Mouse (Mus musculus): Measurements from ENCODE around the gene Gm7030. TPM values are rescaled to one million over a fixed set of nuclear protein-coding genes. Genes with fewer than 3 reads are reported as not detected.
"Not testable (repeated sequence)": the region's sequence is repeated elsewhere in the genome, so short reads cannot be mapped to it uniquely, and the experiment has no call there.

Gene Gm7030
- total RNA-seq (2017), result not detected in 2 replicates

DNA sequence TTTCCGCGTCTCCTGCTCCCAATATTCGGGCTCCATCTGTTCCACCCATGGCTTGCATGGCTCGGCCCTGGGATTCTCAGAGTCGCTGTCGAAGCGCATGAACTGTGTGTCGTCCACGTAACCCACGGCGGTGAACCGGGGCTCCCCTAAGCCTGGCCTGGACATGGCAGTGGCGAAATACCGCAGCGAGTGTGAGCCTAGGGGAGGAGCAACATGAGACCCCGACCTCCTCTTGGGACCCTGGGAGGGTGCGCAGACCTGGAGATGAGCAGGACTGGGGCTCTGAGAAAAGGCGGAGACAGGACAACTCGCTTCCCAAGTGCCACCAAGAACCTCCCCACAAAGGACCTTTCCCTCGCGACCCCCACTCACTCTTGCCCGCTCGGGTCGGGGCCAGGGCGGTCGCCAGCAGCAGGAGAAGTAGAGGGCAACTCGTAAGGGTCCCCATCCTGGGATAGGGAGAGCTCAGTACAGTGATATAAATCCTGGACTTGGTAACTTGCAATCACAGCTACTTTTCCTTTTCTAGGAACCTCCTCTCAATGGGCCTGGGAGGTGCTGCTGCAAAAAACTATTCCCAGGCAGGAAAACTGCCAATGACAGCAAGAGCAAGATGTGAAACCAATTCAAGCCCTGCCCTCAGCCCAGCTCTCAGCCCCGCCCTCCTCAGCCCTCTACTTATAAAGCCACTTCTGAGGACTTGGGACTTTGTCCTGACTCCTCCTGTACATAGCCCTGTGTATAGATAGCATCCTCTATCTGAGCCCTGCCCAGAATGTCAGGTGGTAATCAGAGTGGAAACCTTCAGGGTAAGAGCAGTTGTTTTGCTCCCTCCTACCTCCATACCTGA, at the start of gene Gm7030:
Gene Gm7030, minus strand, starts transcription at position 458 of the 850 bp plus-strand sequence.
- not testable (repeated sequence) for ATAC-seq (replicated peaks in 1 of 2; ENCODE audit: insufficient read depth in 1 of 2, low FRiP score in 2 of 2, low TSS enrichment in 1 of 2, low read depth in 1 of 2, poor library complexity in 2 of 2, severe bottlenecking in 2 of 2)

DNA sequence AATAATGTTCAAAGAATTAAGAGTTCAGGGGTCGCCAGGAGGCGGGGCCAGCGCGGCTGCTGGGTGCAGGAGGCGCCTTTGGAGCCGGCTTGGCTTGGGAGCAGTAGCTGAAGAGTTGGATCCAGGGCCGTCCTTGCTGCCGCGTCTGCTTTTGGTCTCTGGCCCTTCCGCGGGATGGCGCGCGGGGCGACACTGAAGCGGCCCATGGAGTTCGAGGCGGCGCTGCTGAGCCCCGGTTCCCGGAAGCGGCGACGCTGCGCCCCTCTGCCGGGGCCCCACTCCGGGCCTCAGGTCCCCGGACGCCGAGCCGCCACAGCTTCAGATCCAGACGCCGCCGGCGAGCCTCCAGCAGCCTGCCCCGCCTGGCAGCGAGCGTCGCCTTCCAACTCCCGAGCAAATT, 49.7 kb upstream of the Gm7030 start:
- ATAC-seq (replicated peaks in 1 of 2; ENCODE audit: insufficient read depth in 1 of 2, low FRiP score in 2 of 2, low TSS enrichment in 1 of 2, low read depth in 1 of 2, poor library complexity in 2 of 2, severe bottlenecking in 2 of 2), result peak; percentile 42 to 75; a peak in 3 of 4 replicates

- not testable (repeated sequence) for ATAC-seq (replicated peaks in 1 of 2; ENCODE audit: insufficient read depth in 1 of 2, low FRiP score in 2 of 2, low TSS enrichment in 1 of 2, low read depth in 1 of 2, poor library complexity in 2 of 2, severe bottlenecking in 2 of 2)
Measured at GRCm38 (mm10) chr17:36176132-36176531, 46.9 kb upstream of the Gm7030 start.

DNA sequence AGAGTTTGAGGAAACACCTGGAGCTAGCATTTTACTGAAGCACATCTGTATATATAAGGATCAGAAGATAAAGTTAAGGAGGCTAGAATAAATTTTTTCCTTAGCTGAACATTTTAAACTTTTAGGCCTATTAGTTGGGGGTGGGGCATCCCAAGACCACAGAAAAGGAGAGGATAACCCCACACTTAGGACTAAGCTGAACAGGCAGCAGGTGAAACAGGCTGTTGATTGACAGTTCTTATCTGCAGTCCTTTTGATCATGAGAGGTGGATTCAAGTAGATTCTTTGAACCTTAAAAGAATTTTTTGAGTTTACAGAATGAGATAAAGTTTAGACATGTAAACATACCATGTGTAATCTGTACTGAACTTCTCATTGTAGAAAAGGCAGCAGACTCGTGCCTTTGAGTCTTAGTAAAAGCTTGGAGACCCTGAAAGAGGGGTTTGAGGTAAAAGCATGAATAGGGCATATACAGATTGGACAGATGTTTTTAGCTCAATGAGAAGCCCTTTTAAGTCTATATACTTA, 41.1 kb upstream of the Gm7030 start:
- ATAC-seq (replicated peaks in 1 of 2; ENCODE audit: insufficient read depth in 1 of 2, low FRiP score in 2 of 2, low TSS enrichment in 1 of 2, low read depth in 1 of 2, poor library complexity in 2 of 2, severe bottlenecking in 2 of 2), result no peak

GRCm38 (mm10) chr17:36169753-36170152, 40.5 kb upstream of the Gm7030 start:
- peak; percentile 69 to 75 for ATAC-seq (replicated peaks in 1 of 2; ENCODE audit: insufficient read depth in 1 of 2, low FRiP score in 2 of 2, low TSS enrichment in 1 of 2, low read depth in 1 of 2, poor library complexity in 2 of 2, severe bottlenecking in 2 of 2)

DNA sequence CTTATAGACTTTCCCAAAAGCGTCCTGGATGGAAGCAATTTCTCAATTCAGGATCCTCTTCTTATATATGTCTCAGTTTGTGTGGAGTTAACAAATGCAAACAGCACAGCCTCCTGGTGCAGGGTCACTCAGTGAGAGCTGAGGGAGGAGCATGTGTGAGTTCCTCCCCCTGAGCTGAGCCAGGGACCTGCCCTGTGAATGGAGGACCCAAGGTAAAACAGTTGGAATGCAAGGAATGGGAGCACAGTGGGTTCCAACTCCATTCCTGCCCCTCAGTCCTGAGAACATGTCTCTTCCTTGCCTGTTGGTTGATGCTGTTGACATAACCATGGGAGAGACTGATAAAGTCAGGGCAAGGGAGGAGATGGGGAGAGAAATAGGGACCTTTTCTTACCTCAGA, 39.9 kb upstream of the Gm7030 start:
- not testable (repeated sequence) for ATAC-seq (replicated peaks in 1 of 2; ENCODE audit: insufficient read depth in 1 of 2, low FRiP score in 2 of 2, low TSS enrichment in 1 of 2, low read depth in 1 of 2, poor library complexity in 2 of 2, severe bottlenecking in 2 of 2)

DNA sequence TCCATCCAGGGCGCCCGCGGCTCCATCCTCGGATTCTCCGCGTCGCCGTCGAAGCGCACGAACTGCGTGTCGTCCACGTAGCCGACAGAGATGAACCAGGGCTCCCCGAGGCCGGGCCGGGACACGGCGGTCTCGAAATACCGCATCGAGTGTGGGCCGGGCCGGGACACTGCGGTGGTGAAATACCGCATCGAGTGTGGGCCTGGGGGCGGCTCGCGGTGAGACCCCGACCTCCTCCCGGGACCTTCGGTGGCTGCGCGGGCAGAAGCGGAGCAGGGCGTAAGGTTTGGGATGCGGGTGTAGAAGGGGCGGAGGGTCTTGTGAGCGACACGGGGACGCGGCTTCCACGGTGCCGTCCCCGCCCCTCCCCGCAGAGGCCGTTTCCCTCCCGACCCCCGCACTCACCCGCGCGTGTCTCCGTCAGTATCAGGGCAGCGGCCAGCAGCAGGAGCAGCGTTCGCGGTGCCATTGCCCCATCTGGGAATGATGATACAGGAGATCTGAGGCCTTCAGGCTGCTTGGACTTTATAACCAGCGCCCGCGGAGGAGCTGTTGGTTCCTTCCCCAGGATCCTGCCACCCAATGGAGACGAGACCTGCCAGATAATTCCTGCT, 38.9 kb upstream of the Gm7030 start, which contains the start of gene Gm8909:
Gene Gm8909, minus strand, starts transcription at position 499 of the 614 bp plus-strand sequence.
- ATAC-seq (replicated peaks in 1 of 2; ENCODE audit: insufficient read depth in 1 of 2, low FRiP score in 2 of 2, low TSS enrichment in 1 of 2, low read depth in 1 of 2, poor library complexity in 2 of 2, severe bottlenecking in 2 of 2), result 0 out of 4 replicates have a peak, but pooled peaks of 1 of the 2 experiments have one; percentile 21

GRCm38 (mm10) chr17:36167306-36168038, 38.2 kb upstream of the Gm7030 start:
- peak in 1 of 2 experiments; percentile 46; a peak in 2 of 4 replicates for ATAC-seq (replicated peaks in 1 of 2; ENCODE audit: insufficient read depth in 1 of 2, low FRiP score in 2 of 2, low TSS enrichment in 1 of 2, low read depth in 1 of 2, poor library complexity in 2 of 2, severe bottlenecking in 2 of 2)

DNA sequence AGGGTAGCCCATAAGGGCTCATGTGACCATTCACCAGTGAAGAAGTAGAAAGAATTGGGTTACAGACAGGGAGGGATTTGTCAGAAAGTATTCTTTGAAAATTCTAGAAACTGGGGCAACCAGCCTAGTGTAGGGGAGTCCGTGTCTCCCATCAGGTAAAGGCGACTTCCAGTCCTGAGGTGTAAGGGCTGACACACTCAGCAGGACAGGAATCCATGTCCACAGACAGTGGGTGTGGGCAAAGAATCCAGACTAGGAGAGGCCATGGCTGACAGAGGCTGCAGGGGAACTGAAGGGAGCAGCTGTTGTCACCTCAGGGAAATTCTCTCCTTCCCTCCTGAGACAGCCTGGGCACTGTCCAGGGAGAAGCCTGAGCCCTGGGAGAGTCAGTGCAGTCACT, 37.7 kb upstream of the Gm7030 start:
- ATAC-seq (replicated peaks in 1 of 2; ENCODE audit: insufficient read depth in 1 of 2, low FRiP score in 2 of 2, low TSS enrichment in 1 of 2, low read depth in 1 of 2, poor library complexity in 2 of 2, severe bottlenecking in 2 of 2), result not testable (repeated sequence)

- ATAC-seq (replicated peaks in 1 of 2; ENCODE audit: insufficient read depth in 1 of 2, low FRiP score in 2 of 2, low TSS enrichment in 1 of 2, low read depth in 1 of 2, poor library complexity in 2 of 2, severe bottlenecking in 2 of 2), result peak; percentile 65 to 85
Measured at GRCm38 (mm10) chr17:36161129-36162051, 32.2 kb upstream of the Gm7030 start.

GRCm38 (mm10) chr17:36158264-36158663, 29.0 kb upstream of the Gm7030 start:
- ATAC-seq (replicated peaks in 1 of 2; ENCODE audit: insufficient read depth in 1 of 2, low FRiP score in 2 of 2, low TSS enrichment in 1 of 2, low read depth in 1 of 2, poor library complexity in 2 of 2, severe bottlenecking in 2 of 2), result not testable (repeated sequence)

GRCm38 (mm10) chr17:36157782-36158181, 28.6 kb upstream of the Gm7030 start:
- not testable (repeated sequence) for ATAC-seq (replicated peaks in 1 of 2; ENCODE audit: insufficient read depth in 1 of 2, low FRiP score in 2 of 2, low TSS enrichment in 1 of 2, low read depth in 1 of 2, poor library complexity in 2 of 2, severe bottlenecking in 2 of 2)

DNA sequence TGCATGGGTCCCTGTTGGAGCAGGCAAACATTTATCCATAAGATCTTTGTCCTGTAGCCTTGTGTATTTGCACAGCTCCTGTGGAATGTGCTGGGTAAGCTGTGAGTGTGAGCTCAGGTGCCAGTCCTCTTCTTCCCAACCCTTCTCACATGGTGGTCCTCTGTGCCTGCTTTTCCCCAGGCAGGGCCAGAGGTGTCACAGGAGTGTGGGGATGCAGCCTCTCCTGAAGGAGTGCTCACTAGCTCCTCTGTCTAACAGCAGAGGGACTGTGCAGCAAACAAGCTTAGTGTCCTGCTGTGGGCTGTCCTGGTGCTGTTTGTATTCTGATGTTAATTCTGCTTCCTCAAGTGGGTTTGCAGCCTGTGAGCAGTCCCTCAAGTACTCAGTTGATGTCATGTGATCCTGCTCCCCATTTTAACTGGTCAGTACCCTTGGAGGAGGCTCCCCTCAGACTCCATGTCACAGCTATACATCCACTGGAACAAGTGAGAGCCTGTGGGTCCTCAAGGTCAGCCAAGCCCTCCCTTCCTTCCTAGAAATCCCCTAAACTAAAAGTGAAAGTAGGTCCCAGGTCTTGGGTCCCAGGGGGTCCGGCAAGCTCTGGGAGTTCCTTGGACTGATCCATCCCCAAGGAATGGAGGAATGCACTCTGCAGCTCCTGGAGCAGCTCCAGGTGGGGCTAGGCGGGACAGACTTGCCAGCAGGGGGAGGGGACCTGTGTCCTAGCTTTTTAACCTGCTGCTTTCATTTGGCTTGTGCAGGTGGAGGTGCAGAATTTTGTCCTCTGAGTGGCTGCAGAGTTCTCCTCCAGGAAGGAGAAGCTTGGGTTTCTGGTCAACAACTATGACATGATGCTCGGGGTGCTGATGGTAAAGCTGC, 25.3 kb upstream of the Gm7030 start:
- peak in 1 of 2 experiments; percentile 64; a peak in 1 of 4 replicates for ATAC-seq (replicated peaks in 1 of 2; ENCODE audit: insufficient read depth in 1 of 2, low FRiP score in 2 of 2, low TSS enrichment in 1 of 2, low read depth in 1 of 2, poor library complexity in 2 of 2, severe bottlenecking in 2 of 2)

DNA sequence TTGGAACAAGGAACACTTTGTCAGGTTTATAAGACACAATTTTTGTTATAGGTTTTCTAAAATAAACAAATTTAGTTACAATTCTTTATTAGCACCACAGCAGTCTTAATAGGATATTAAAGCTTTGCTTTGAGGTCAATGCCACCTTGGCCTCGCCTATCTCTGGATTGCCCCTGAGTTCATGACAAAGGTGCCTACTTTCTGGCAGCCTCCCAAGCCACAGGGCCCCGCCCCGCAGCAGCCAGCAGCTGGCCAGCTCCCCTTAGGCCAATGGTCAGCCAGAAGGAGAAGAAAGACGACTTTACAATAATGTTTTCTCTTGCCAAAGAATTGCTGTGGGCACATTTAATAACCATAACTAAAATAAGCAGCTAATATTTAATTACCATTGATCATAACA, 22.0 kb upstream of the Gm7030 start:
- not testable (repeated sequence) for ATAC-seq (replicated peaks in 1 of 2; ENCODE audit: insufficient read depth in 1 of 2, low FRiP score in 2 of 2, low TSS enrichment in 1 of 2, low read depth in 1 of 2, poor library complexity in 2 of 2, severe bottlenecking in 2 of 2)

DNA sequence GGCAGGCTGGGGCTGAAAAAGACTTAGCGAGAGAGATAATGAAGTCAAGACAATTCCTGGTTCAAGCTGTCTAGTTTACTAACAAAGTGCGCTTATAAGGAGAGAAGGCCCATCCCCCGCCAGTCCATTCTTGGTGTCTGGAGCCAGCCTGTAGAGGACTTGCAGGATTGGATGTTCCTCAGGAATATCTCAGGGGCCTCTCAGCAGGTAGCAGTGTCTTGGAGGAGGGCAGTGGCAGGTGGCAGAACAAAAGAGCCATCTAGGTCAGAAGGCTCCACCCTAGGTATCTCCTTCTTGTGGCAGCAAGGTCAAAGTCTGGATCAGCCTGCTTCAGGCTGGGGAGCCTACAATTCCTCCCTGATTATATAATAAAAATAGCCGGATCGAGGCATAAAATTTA, 19.2 kb upstream of the Gm7030 start:
- not testable (repeated sequence) for ATAC-seq (replicated peaks in 1 of 2; ENCODE audit: insufficient read depth in 1 of 2, low FRiP score in 2 of 2, low TSS enrichment in 1 of 2, low read depth in 1 of 2, poor library complexity in 2 of 2, severe bottlenecking in 2 of 2)

DNA sequence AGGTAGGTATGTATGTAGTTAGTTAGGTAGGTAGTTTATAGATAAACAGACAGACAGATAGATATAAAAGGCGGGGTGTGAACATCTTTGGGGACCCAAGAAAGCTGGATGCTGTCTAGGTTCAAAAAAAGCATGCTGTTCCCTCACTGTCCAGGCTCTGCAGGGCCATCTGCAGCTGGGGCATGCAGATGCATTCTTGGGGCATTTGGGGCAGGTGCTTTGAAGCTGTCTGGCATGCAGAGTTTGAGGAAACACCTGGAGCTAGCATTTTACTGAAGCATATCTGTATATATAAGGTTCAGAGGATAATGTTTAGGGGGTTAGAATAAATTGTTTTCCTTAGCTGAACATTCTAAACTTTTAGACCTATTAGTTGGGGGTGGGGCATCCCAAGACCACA, 17.7 kb upstream of the Gm7030 start:
- not testable (repeated sequence) for ATAC-seq (replicated peaks in 1 of 2; ENCODE audit: insufficient read depth in 1 of 2, low FRiP score in 2 of 2, low TSS enrichment in 1 of 2, low read depth in 1 of 2, poor library complexity in 2 of 2, severe bottlenecking in 2 of 2)

Data from hematopoietic stem cell, adult 5-6 weeks (primary cell).